Mouse (Mus musculus) left cerebral cortex, adult 8-10 months (tissue): ENCODE measurements around the gene Mapk12. TPM values are rescaled to one million over a fixed set of nuclear protein-coding genes. Genes with fewer than 3 reads are reported as not detected.

ENCODE experiments used
- DNase-seq, 2 experiments: peaks; one replicate each; pipeline ENCODE4 v3.0.0; 2022; ENCODE audit warnings: low spot score in 2 of 2
- total RNA-seq, 4 experiments: library from RNA; stranded (reverse); gene quantifications; 2 replicates each; pipeline ENCODE4 v1.2.4; 2022

Mapk12 gene
- total RNA-seq, 4 experiments from 2014 or later = 9.5 to 10.6 (median 10.1) TPM

- no peak for DNase-seq
These were observed 2.0 kb downstream of the Mapk12 start for GRCm38 (mm10) chr15:89138531-89138930.

- DNase-seq = no peak
These were observed 2.5 kb downstream of the Mapk12 start for GRCm38 (mm10) chr15:89138046-89138405.

- DNase-seq = no peak
These were observed 3.0 kb downstream of the Mapk12 start for GRCm38 (mm10) chr15:89137378-89138045.

- DNase-seq = no peak
These were observed 3.9 kb downstream of the Mapk12 start for GRCm38 (mm10) chr15:89136461-89137155.

- DNase-seq = no peak
These were observed 9.2 kb downstream of the Mapk12 start for GRCm38 (mm10) chr15:89131316-89131715.

- no peak for DNase-seq
These were observed 10.3 kb downstream of the Mapk12 start for GRCm38 (mm10) chr15:89130245-89130644.

- peak; percentile 74 to 86 for DNase-seq
These were observed 11.8 kb downstream of the Mapk12 start, which contains the start of gene Hdac10 for GRCm38 (mm10) chr15:89128382-89129350. Gene Hdac10 (minus strand): TSS chr15:89128700.

GRCm38 (mm10) chr15:89127364-89127940 is 13.1 kb downstream of the Mapk12 start:
- DNase-seq = no peak

- no peak for DNase-seq
These were observed 13.9 kb downstream of the Mapk12 start for GRCm38 (mm10) chr15:89126622-89127021.

- DNase-seq = no peak
These were observed 15.2 kb downstream of the Mapk12 start for GRCm38 (mm10) chr15:89125351-89125750.

- no peak for DNase-seq
These were observed 16.2 kb downstream of the Mapk12 start for GRCm38 (mm10) chr15:89124312-89124711.

GRCm38 (mm10) chr15:89123595-89123994 is 16.9 kb downstream of the Mapk12 start:
- peak in 1 of 2 experiments; percentile 58 for DNase-seq

GRCm38 (mm10) chr15:89122649-89123366 is 17.7 kb downstream of the Mapk12 start, which contains the start of gene Tubgcp6:
Gene Tubgcp6 (minus strand): TSS chr15:89123112.
- DNase-seq = peak; percentile 94 to 95

- DNase-seq = no peak
These were observed 22.5 kb downstream of the Mapk12 start for GRCm38 (mm10) chr15:89118007-89118406.

GRCm38 (mm10) chr15:89110147-89110546 is 30.4 kb downstream of the Mapk12 start:
- no peak for DNase-seq

GRCm38 (mm10) chr15:89106976-89107375 is 33.5 kb downstream of the Mapk12 start:
- DNase-seq = no peak

GRCm38 (mm10) chr15:89106073-89106472 is 34.4 kb downstream of the Mapk12 start:
- DNase-seq = peak in 1 of 2 experiments; percentile 62

- DNase-seq = peak in 1 of 2 experiments; percentile 71
These were observed 36.1 kb downstream of the Mapk12 start for GRCm38 (mm10) chr15:89104425-89104824.

- no peak for DNase-seq
These were observed 36.6 kb downstream of the Mapk12 start for GRCm38 (mm10) chr15:89103921-89104320.

GRCm38 (mm10) chr15:89102646-89103045 is 37.9 kb downstream of the Mapk12 start:
- no peak for DNase-seq

- DNase-seq = no peak
These were observed 39.7 kb downstream of the Mapk12 start for GRCm38 (mm10) chr15:89100823-89101222.
